Mouse (Mus musculus) cerebellum, postnatal 25 days (tissue): ENCODE measurements around the gene Hnrnpa2b1.

Experiments used
- DNase-seq, 2 experiments: peaks; one replicate each; pipeline ENCODE4 v3.0.0; 2021; ENCODE audit warnings: mixed read lengths in 2 of 2

Hnrnpa2b1 gene

GRCm38 (mm10) chr6:51468891-51469561, 668 bp downstream of the Hnrnpa2b1 start:
- peak; percentile 86 to 88 for DNase-seq

- no peak for DNase-seq
Observed at GRCm38 (mm10) chr6:51467649-51468048, 2.0 kb downstream of the Hnrnpa2b1 start.

GRCm38 (mm10) chr6:51460363-51460762, 9.3 kb downstream of the Hnrnpa2b1 start:
- DNase-seq, result no peak

GRCm38 (mm10) chr6:51460021-51460360, 9.7 kb downstream of the Hnrnpa2b1 start:
- no peak for DNase-seq

- no peak for DNase-seq
Observed at GRCm38 (mm10) chr6:51459313-51460020, 10.2 kb downstream of the Hnrnpa2b1 start.

- no peak for DNase-seq
Observed at GRCm38 (mm10) chr6:51458925-51459312, 10.8 kb downstream of the Hnrnpa2b1 start.

- DNase-seq, result no peak
Observed at GRCm38 (mm10) chr6:51457770-51458387, 11.8 kb downstream of the Hnrnpa2b1 start.

- no peak for DNase-seq
Observed at GRCm38 (mm10) chr6:51457283-51457682, 12.4 kb downstream of the Hnrnpa2b1 start.

- no peak for DNase-seq
Observed at GRCm38 (mm10) chr6:51456198-51456597, 13.5 kb downstream of the Hnrnpa2b1 start.

- no peak for DNase-seq
Observed at GRCm38 (mm10) chr6:51454949-51455348, 14.7 kb downstream of the Hnrnpa2b1 start.

- DNase-seq, result no peak
Observed at GRCm38 (mm10) chr6:51452927-51453503, 16.7 kb downstream of the Hnrnpa2b1 start.

- DNase-seq, result no peak
Observed at GRCm38 (mm10) chr6:51442191-51442835, 27.4 kb downstream of the Hnrnpa2b1 start.

- no peak for DNase-seq
Observed at GRCm38 (mm10) chr6:51438826-51439330, 30.8 kb downstream of the Hnrnpa2b1 start.

GRCm38 (mm10) chr6:51437665-51438064, 32.0 kb downstream of the Hnrnpa2b1 start:
- peak in 1 of 2 experiments; percentile 38 for DNase-seq

- no peak for DNase-seq
Observed at GRCm38 (mm10) chr6:51434270-51434669, 35.4 kb downstream of the Hnrnpa2b1 start.

GRCm38 (mm10) chr6:51432535-51433397, 36.9 kb downstream of the Hnrnpa2b1 start, which contains the start of gene Nfe2l3:
Gene Nfe2l3, plus strand, starts transcription at chr6:51432670.
- DNase-seq, result peak; percentile 34 to 61

GRCm38 (mm10) chr6:51424537-51424936, 45.2 kb downstream of the Hnrnpa2b1 start:
- DNase-seq, result no peak

- no peak for DNase-seq
Observed at GRCm38 (mm10) chr6:51423466-51424122, 46.1 kb downstream of the Hnrnpa2b1 start.

GRCm38 (mm10) chr6:51417306-51417936, 52.3 kb downstream of the Hnrnpa2b1 start:
- DNase-seq, result no peak

- DNase-seq, result no peak
Observed at GRCm38 (mm10) chr6:51416433-51416832, 53.3 kb downstream of the Hnrnpa2b1 start.
